Mouse (Mus musculus) cerebellum, adult 2 months (tissue): ENCODE data around the gene Inafm2. TPM values are rescaled to one million over a fixed set of nuclear protein-coding genes. Genes with fewer than 3 reads are reported as not detected.

Experiments
- DNase-seq, 2 experiments: peaks; one replicate each; pipeline ENCODE4 v3.0.0; 2021
- H3K27ac ChIP-seq: fragments of 200-500 bp; 2 replicates; pipeline ENCODE4 v1.5.1; 2012; ENCODE audit warnings: low read length, control low read depth, inconsistent platforms; ENCODE audit not compliant: insufficient read depth
- H3K27me3 ChIP-seq: fragments of 200-500 bp; 2 replicates; pipeline ENCODE4 v1.6.1; 2012; ENCODE audit warnings: inconsistent platforms, mild to moderate bottlenecking, low read length, moderate library complexity; ENCODE audit not compliant: control insufficient read depth, insufficient read depth
- H3K4me1 ChIP-seq: fragments of 200-500 bp; 2 replicates; pipeline ENCODE4 v1.6.1; 2011; ENCODE audit warnings: low read length; ENCODE audit not compliant: control insufficient read depth, insufficient read depth
- H3K4me3 ChIP-seq: fragments of 200-500 bp; replicated peaks from 2 replicates; pipeline ENCODE3; 2011; ENCODE audit warnings: mild to moderate bottlenecking, low read depth, low read length, control low read depth; ENCODE audit not compliant: insufficient read depth
- CTCF ChIP-seq: fragments of 200-500 bp; IDR thresholded peaks from 2 replicates; pipeline ENCODE4 v1.5.1; 2011; ENCODE audit warnings: low read depth, mild to moderate bottlenecking, control low read depth, low read length, moderate library complexity, borderline replicate concordance; ENCODE audit not compliant: insufficient read depth
- POLR2A ChIP-seq: fragments of 200-500 bp; IDR thresholded peaks from 2 replicates; pipeline ENCODE4 v1.6.1; 2011; ENCODE audit warnings: low read length, control low read depth, borderline replicate concordance; ENCODE audit not compliant: insufficient read depth
- WGBS: fragments of 180-500 bp; shearing (Covaris S2); methylation state at CpG from one replicate; pipeline ENCODE4 v1.1.7; 2018; 5-methylcytosine and 5-hydroxymethylcytosine counted together
- polyA plus RNA-seq: library from polyadenylated mRNA; depleted of rRNA; stranded (reverse); fragments of >200 nt; gene quantifications from 2 replicates; pipeline ENCODE4 v1.2.3, GENCODE M21; 2012

The Inafm2 gene
- polyA plus RNA-seq, 1 experiment, result 21.8 TPM

DNA sequence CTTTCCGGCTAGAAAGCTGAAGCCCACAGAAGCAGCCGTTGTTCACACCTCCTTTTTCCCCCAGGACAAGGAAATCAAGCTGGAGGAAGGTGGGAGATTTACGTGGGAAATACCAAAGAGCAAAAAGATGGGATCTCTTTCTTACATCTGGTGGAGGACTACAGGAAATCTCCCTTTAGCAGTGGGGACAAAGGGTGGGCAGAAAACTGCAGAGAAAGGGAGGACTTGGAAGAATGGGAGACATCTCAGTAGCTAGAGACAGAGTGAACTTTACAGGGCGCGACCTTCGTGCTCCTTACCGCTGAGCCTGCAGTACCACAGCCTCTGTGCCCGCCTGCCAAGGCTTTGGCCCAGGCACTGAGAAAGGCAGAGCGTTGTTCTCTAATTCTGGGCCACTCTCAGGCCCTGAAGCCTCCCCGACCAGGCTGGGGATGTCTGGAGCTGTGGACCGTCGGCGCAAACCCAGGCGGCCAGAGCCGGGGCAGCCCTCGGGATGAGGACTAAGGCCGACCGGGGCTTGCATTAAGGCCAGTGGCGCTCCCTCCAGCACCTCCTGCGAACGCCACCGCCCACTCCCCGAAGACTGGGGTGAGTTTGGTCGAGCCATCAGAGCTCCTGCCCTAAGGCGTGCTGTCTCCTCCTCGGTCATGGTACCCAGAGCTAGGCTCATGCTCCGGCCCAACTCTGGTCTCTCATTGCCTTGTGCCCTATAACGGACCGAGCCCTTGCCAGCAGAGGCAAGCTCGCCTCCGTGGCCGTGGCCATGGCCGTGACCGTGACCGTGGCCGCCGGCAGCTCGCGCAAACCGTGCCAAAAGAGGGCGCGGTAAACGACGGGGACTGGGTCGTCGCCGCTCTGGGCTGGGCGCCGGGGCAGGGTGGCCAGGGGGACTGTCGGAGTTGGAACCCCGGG lies 43.3 kb upstream of the Inafm2 start:
- Histone ChIP-seq H3K4me3 (no peak overlapping the region), H3K4me1 (no peaks in the 10 kb centered on the region; the same call in 1 of the 2 replicates), H3K27ac (no peak overlapping the region), H3K27me3 (peaks cover 3% of the 10 kb centered on the region; the same call in 1 of the 2 replicates)
- WGBS, result 22% methylated on average over 51 of the region's 51 CpGs
- TF ChIP-seq POLR2A (no peak), CTCF (no peak)
- DNase-seq, result no peak

DNA sequence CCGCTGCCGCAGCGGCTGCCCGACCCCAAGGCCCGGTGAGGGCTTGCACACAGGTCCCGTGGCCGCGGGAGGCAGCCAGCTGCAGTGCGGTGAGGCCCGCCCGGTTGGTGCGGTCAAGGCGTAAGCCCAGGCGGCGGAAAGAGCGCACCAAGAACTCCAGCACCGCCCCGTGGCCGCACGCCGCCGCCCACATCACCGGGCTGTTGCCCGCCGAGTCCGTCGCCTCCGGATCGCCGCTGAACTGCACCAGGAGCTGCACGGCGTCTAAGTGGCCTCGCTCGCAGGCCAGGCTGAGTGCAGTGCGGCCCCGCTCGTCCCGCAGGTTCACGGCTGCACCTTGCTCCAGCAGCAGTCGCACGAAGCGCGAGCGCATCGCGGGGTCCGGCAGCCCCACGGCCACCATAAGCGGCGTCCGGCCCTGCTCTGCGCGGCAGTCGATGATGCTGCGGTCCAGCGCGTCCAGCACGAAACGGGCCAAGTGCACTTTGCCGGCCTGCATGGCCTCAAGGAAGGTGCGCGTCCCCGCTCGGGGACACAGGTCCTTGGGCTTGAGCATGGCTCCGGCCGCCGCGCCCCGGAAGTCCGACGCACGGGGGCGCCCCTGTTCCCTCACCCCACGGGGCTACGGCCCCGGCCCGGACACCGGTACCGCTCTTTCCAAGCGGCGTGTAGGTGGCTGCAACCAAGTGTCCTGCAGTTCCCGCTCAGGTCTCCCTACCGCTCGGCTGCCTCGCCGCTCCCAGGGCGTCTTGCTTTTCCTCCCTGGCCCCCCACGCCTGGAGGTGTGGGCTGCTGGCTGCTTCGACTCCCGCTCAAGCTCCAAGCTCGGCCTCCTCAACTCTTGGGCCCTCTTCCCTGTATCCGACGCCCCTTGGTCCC lies 42.4 kb upstream of the Inafm2 start:
- WGBS, result under 1% methylated on average over 93 of the region's 93 CpGs
- DNase-seq, result peak; percentile 19 to 34
- no peak overlapping the region for H3K27ac ChIP-seq

DNA sequence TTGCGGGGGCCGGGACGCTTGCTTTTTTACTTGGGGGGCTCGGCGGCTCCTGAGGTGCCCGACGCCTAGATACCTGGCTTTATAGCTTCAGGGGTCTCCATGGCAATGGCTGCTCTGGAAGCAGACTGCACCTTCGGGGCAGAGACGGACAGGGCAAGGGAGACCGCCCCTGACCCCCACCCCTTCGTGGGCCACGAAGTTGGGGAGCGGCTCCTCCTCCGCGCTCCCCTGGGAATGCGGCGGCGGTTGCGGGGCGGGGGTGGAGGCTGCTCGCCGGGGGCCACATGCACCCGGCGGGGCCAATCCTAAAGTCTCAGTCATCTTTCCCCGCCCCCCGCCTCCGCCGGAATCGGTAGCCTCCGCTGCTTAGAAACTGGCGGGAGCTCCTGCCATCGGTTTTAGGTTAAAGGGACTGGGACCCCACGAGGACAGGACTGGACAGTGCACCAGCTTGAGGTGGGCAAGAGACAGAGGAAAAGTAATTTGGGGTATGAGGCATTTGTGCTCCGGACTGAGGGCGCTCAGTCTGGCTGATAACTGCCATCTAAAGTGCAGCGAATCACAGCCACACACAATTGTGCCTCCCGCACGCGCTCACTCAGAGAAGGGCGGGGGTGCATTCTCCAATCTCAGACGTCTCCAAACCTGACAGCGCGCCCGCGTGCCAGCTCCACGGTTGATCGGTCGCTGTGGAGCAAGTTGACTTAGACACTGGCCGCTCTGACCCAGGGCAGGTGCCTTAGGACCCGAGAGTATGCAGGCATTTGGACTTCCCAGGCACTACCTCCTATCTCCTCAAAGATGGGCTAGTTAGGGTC lies 41.4 kb upstream of the Inafm2 start, which contains the start of gene Ankrd63:
TSS of gene Ankrd63 (minus strand) at position 51 of the 818 bp plus-strand sequence.
- peak within 1 kb of the TSS; percentile 19 for H3K4me3 ChIP-seq
- DNase-seq, result no peak
- no peaks in the 10 kb centered on the region for H3K4me1 ChIP-seq
- 4% methylated on average over 50 of the region's 50 CpGs for WGBS
- peaks cover 3% of the 10 kb centered on the region; the same call in 1 of the 2 replicates for H3K27me3 ChIP-seq
- TF ChIP-seq CTCF (no peak), POLR2A (no peak)
- no peak within 1 kb of the TSS for H3K27ac ChIP-seq

More for the DNA sequence above, 42.4 kb upstream of the Inafm2 start:
- Histone ChIP-seq H3K27me3 (peaks cover 3% of the 10 kb centered on the region; the same call in 1 of the 2 replicates), H3K4me3 (peak overlapping the region; percentile 19), H3K4me1 (no peaks in the 10 kb centered on the region)
- TF ChIP-seq POLR2A, result no peak

DNA sequence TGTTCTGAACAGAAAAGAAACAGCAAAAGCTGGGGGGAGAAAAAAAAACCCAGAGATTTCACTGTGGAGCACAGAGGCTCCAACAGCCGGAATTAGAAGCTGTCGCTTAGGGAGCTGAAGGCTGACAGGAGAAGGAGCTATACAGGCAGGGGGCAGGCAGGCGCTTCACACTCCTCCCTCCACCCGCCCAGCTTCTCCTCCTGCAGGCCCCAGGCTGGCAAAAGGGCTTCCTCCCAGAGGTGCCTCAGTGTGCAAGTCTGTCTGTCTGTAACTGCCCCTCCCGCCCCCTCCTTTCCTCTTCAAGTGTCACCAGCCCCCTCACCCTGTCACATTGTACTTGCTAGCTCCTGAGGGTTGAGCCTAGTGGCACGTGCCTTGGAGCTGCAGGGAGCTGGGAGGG lies 39.1 kb upstream of the Inafm2 start:
- 73% methylated on average over 6 of the region's 6 CpGs for WGBS
- H3K27me3 ChIP-seq, result peaks cover 3% of the 10 kb centered on the region; the same call in 1 of the 2 replicates
- TF ChIP-seq POLR2A (no peak), CTCF (no peak)
- no peak for DNase-seq
- H3K27ac ChIP-seq, result no peak overlapping the region
- H3K4me1 ChIP-seq, result no peaks in the 10 kb centered on the region
- no peak overlapping the region for H3K4me3 ChIP-seq

DNA sequence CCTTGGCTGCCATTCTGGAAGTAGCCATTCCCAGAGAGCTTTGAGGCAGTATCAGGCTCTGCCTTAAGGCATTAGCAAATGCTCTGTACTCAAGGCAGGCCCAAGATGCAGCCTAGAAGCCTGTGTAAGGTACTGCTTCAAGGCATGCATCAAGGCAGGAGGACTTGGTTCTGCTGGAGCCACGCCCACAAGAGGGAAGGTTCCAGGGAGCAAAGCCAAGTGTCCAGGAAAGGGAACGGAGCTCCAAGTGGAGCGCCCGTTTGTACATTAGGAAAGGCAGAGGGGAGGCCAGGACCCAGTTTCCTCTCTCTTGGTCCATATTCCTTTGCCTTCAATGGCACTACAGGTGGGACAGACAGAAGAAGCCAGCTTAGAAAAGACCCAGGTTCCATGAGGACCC lies 37.1 kb upstream of the Inafm2 start:
- no peak overlapping the region for H3K4me3 ChIP-seq
- H3K4me1 ChIP-seq, result no peaks in the 10 kb centered on the region
- H3K27me3 ChIP-seq, result peaks cover 1% of the 10 kb centered on the region; the same call in 1 of the 2 replicates
- no peak for DNase-seq
- no peak overlapping the region for H3K27ac ChIP-seq
- WGBS, result 52% methylated on average over 4 of the region's 4 CpGs
- TF ChIP-seq POLR2A, result no peak
- TF ChIP-seq CTCF, result no peak

DNA sequence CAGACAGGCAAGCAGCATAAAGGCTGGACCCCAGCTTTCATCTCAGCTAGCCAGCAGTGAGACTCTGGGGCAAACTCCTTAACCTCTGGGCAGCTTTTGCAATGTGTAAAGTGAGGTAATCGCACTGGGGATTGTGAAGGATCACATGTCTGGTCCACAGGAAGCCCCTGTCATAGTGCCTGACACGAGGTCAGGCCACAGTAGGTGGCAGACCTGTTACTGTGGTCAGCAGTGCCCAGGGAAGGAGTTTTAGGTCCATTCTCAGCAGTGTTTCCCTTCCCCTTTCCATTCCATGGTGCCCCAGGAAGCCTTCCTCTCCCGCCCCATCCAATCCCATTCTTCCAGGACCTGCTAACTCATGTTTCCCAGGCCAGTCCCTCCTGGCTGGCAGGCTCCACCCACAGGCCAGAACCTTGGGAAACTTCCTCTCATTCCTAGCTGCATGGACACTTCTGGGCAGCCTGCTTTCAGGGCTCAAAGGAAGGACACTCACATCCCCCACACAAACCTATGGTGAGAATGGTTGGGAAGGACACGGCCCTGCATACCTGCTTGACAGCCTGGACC lies 35.8 kb upstream of the Inafm2 start:
- Histone ChIP-seq H3K4me1 (no peaks in the 10 kb centered on the region), H3K4me3 (no peak overlapping the region), H3K27me3 (no peaks in the 10 kb centered on the region), H3K27ac (no peak overlapping the region)
- WGBS, result 83% methylated on average over 4 of the region's 4 CpGs
- no peak for DNase-seq
- TF ChIP-seq CTCF (no peak), POLR2A (no peak)

DNA sequence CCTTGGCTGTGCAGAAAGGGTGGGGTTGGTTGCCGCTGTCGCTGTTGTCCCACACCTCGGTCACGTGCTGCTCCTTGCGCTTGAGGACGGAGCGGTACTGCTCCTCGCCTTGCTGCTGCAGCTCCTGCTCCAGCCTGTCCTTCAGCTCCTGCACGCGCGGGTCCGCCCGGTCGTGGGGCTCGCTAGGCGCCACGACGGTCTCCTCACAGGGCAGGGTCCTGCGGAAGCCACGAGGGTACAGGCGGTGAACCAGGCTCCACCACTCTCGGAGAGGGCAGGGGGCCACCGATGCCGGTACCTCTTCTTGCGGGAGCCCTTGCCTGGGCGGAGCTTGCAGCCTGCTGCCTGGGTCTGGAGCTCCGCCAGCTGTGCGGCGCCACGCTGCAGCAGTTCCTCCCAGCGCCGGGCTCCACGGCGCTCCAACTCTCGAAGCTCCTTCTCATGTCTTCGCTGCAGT lies 34.5 kb upstream of the Inafm2 start:
- Histone ChIP-seq H3K4me1 (no peaks in the 10 kb centered on the region), H3K27me3 (no peaks in the 10 kb centered on the region), H3K4me3 (peak overlapping the region; percentile 21), H3K27ac (no peak overlapping the region)
- WGBS, result under 1% methylated on average over 36 of the region's 36 CpGs
- TF ChIP-seq POLR2A (no peak), CTCF (no peak)
- peak; percentile 28 to 40 for DNase-seq
